Mouse (Mus musculus): ENCODE measurements at regions not wholly inside any gene's neighbourhood (a gene's known extent, or its start where the extent isn't known, plus 50 kb on each side); places are given as distances from the start of the nearest gene placed in this dataset.
A peak's percentile ranks its signal among the peaks of the same experiment; 100 is the strongest.
"Not testable (repeated sequence)": the region's sequence is repeated elsewhere in the genome, so short reads cannot be mapped to it uniquely, and the experiment has no call there.

- WGBS: 63% methylated on average over 2 of the region's 2 CpGs
- TF ChIP-seq POLR2A (IDR thresholded peaks at IDR 0.05; ENCODE audit: borderline replicate concordance, extremely low read depth, insufficient read depth, insufficient read length): no peak
- no peak for DNase-seq (ENCODE audit: low spot score)
- H3K27ac ChIP-seq (replicated peaks; ENCODE audit: low read depth, low read length): no peak overlapping the region
- ATAC-seq (ENCODE audit: low FRiP score, low read depth): no peak
- H3K4me2 ChIP-seq (replicated peaks; ENCODE audit: low read depth, low read length, severe bottlenecking): no peak overlapping the region
- H3K36me3 ChIP-seq (ENCODE audit: control insufficient read depth, insufficient read depth, low read length): no peaks in the 10 kb centered on the region
- no peak overlapping the region for H3K4me3 ChIP-seq (replicated peaks; ENCODE audit: low read length)
- H3K9me3 ChIP-seq (ENCODE audit: control insufficient read depth, low read length): no peaks in the 10 kb centered on the region
- no peaks in the 10 kb centered on the region for H3K4me1 ChIP-seq (ENCODE audit: control insufficient read depth, insufficient read depth, low read length)
- H3K9ac ChIP-seq (ENCODE audit: low read depth, low read length, severe bottlenecking): no peak overlapping the region
- H3K27me3 ChIP-seq (ENCODE audit: control insufficient read depth, insufficient read depth, low read length): no peaks in the 10 kb centered on the region
Measured at GRCm38 (mm10) chr14:37421566-37421965, 286.5 kb upstream of the Ghitm start.

GRCm38 (mm10) chr14:37412583-37412982 lies 277.5 kb upstream of the Ghitm start:
- H3K27me3 ChIP-seq (ENCODE audit: control insufficient read depth, insufficient read depth, low read length); ATAC-seq (ENCODE audit: low FRiP score, low read depth); H3K4me2 ChIP-seq (replicated peaks; ENCODE audit: low read depth, low read length, severe bottlenecking); H3K27ac ChIP-seq (replicated peaks; ENCODE audit: low read depth, low read length); H3K36me3 ChIP-seq (ENCODE audit: control insufficient read depth, insufficient read depth, low read length); H3K4me1 ChIP-seq (ENCODE audit: control insufficient read depth, insufficient read depth, low read length); H3K4me3 ChIP-seq (replicated peaks; ENCODE audit: low read length); DNase-seq (ENCODE audit: low spot score); H3K9me3 ChIP-seq (ENCODE audit: control insufficient read depth, low read length); H3K9ac ChIP-seq (ENCODE audit: low read depth, low read length, severe bottlenecking): not testable (repeated sequence)
- 39% methylated on average over 1 of the region's 1 CpGs for WGBS

- H3K27me3 ChIP-seq (ENCODE audit: control insufficient read depth, insufficient read depth, low read length): no peaks in the 10 kb centered on the region
- no peak overlapping the region for H3K27ac ChIP-seq (replicated peaks; ENCODE audit: low read depth, low read length)
- H3K9ac ChIP-seq (ENCODE audit: low read depth, low read length, severe bottlenecking): no peak overlapping the region
- no peaks in the 10 kb centered on the region for H3K4me1 ChIP-seq (ENCODE audit: control insufficient read depth, insufficient read depth, low read length)
- TF ChIP-seq POLR2A (IDR thresholded peaks at IDR 0.05; ENCODE audit: borderline replicate concordance, extremely low read depth, insufficient read depth, insufficient read length): no peak
- H3K36me3 ChIP-seq (ENCODE audit: control insufficient read depth, insufficient read depth, low read length): no peaks in the 10 kb centered on the region
- ATAC-seq (ENCODE audit: low FRiP score, low read depth) (no peak), DNase-seq (ENCODE audit: low spot score) (no peak)
- H3K4me3 ChIP-seq (replicated peaks; ENCODE audit: low read length): no peak overlapping the region
- 80% methylated on average over 1 of the region's 1 CpGs for WGBS
- H3K4me2 ChIP-seq (replicated peaks; ENCODE audit: low read depth, low read length, severe bottlenecking): no peak overlapping the region
- no peaks in the 10 kb centered on the region for H3K9me3 ChIP-seq (ENCODE audit: control insufficient read depth, low read length)
Measured at GRCm38 (mm10) chr14:37371972-37372371, 236.9 kb upstream of the Ghitm start.

- Histone ChIP-seq H3K4me1 (ENCODE audit: control insufficient read depth, insufficient read depth, low read length) (no peaks in the 10 kb centered on the region), H3K4me2 (replicated peaks; ENCODE audit: low read depth, low read length, severe bottlenecking) (no peak overlapping the region), H3K27me3 (ENCODE audit: control insufficient read depth, insufficient read depth, low read length) (no peaks in the 10 kb centered on the region), H3K9ac (ENCODE audit: low read depth, low read length, severe bottlenecking) (no peak overlapping the region), H3K27ac (replicated peaks; ENCODE audit: low read depth, low read length) (no peak overlapping the region), H3K4me3 (replicated peaks; ENCODE audit: low read length) (no peak overlapping the region), H3K36me3 (ENCODE audit: control insufficient read depth, insufficient read depth, low read length) (no peaks in the 10 kb centered on the region), H3K9me3 (ENCODE audit: control insufficient read depth, low read length) (no peaks in the 10 kb centered on the region)
- no peak for DNase-seq (ENCODE audit: low spot score)
- no peak for TF ChIP-seq POLR2A (IDR thresholded peaks at IDR 0.05; ENCODE audit: borderline replicate concordance, extremely low read depth, insufficient read depth, insufficient read length)
- ATAC-seq (ENCODE audit: low FRiP score, low read depth): no peak
- WGBS: 72% methylated on average over 3 of the region's 3 CpGs
Measured at GRCm38 (mm10) chr14:37361896-37362295, 226.8 kb upstream of the Ghitm start.

- Histone ChIP-seq H3K9me3 (ENCODE audit: control insufficient read depth, low read length) (no peaks in the 10 kb centered on the region), H3K4me1 (ENCODE audit: control insufficient read depth, insufficient read depth, low read length) (no peaks in the 10 kb centered on the region), H3K36me3 (ENCODE audit: control insufficient read depth, insufficient read depth, low read length) (no peaks in the 10 kb centered on the region), H3K9ac (ENCODE audit: low read depth, low read length, severe bottlenecking) (no peak overlapping the region), H3K27ac (replicated peaks; ENCODE audit: low read depth, low read length) (no peak overlapping the region), H3K4me2 (replicated peaks; ENCODE audit: low read depth, low read length, severe bottlenecking) (no peak overlapping the region), H3K4me3 (replicated peaks; ENCODE audit: low read length) (no peak overlapping the region), H3K27me3 (ENCODE audit: control insufficient read depth, insufficient read depth, low read length) (no peaks in the 10 kb centered on the region)
- DNase-seq (ENCODE audit: low spot score) (peak; percentile 8), ATAC-seq (ENCODE audit: low FRiP score, low read depth) (no peak)
- TF ChIP-seq POLR2A (IDR thresholded peaks at IDR 0.05; ENCODE audit: borderline replicate concordance, extremely low read depth, insufficient read depth, insufficient read length): no peak
- WGBS: 40% methylated on average over 9 of the region's 9 CpGs
Measured at GRCm38 (mm10) chr14:37355968-37356704, 221.1 kb upstream of the Ghitm start.

- TF ChIP-seq POLR2A (IDR thresholded peaks at IDR 0.05; ENCODE audit: borderline replicate concordance, extremely low read depth, insufficient read depth, insufficient read length): no peak
- H3K9ac ChIP-seq (ENCODE audit: low read depth, low read length, severe bottlenecking): no peak overlapping the region
- no peaks in the 10 kb centered on the region for H3K27me3 ChIP-seq (ENCODE audit: control insufficient read depth, insufficient read depth, low read length)
- DNase-seq (ENCODE audit: low spot score) (no peak), ATAC-seq (ENCODE audit: low FRiP score, low read depth) (no peak)
- no peaks in the 10 kb centered on the region for H3K36me3 ChIP-seq (ENCODE audit: control insufficient read depth, insufficient read depth, low read length)
- 19% methylated on average over 4 of the region's 4 CpGs for WGBS
- H3K4me1 ChIP-seq (ENCODE audit: control insufficient read depth, insufficient read depth, low read length): no peaks in the 10 kb centered on the region
- H3K27ac ChIP-seq (replicated peaks; ENCODE audit: low read depth, low read length): no peak overlapping the region
- H3K9me3 ChIP-seq (ENCODE audit: control insufficient read depth, low read length): no peaks in the 10 kb centered on the region
- no peak overlapping the region for H3K4me3 ChIP-seq (replicated peaks; ENCODE audit: low read length)
- no peak overlapping the region for H3K4me2 ChIP-seq (replicated peaks; ENCODE audit: low read depth, low read length, severe bottlenecking)
Measured at GRCm38 (mm10) chr14:37323392-37323791, 188.3 kb upstream of the Ghitm start.

All from limb, embryonic 14.5 days (tissue).